ENCODE assay signal across 8 mouse cellular contexts in the genomic region with DNA sequence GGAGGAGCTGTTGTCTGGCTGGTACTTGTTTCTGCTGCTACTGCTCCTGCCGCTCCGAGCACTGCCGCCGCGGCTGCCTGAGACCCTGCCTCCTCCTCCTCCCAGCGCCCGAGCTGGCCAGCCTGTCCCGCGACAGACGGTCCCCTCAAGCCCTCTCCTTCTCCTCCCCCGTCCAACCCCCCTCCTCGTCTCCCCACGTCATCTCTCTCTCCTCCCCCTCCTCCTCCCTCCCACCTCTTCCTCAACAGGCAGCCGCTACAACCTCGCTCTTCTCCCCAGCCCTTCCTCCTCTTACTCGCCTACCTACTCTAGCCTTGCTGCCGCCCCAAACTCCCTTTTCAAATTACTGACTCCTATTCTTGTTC. TPM values are rescaled to one million over a fixed set of nuclear protein-coding genes. Genes with fewer than 3 reads are reported as not detected.
DNase-seq lines count a peak whose midpoint lies in the region; ATAC-seq and TF ChIP-seq lines count a peak whose summit lies in the region.

A gene (minus strand): TSS at position 152 of the 365 bp plus-strand sequence.

- WGBS in forebrain, embryonic 12.5 days, result 5% methylated on average over 15 of the region's 17 CpGs
- 7% methylated on average over 16 of the region's 17 CpGs for WGBS in liver, embryonic 16.5 days (ENCODE audit: insufficient replicate concordance)
- WGBS in neural tube, embryonic 13.5 days, result 12% methylated on average over 17 of the region's 17 CpGs

- no peak for TF ChIP-seq POLR2A in bone marrow macrophage, adult 2 months (IDR thresholded peaks at IDR 0.05; ENCODE audit: borderline replicate concordance, low read depth, low read length)

- no peaks in the 10 kb centered on the region for H3K4me1 ChIP-seq in bone marrow macrophage, adult 2 months (ENCODE audit: control insufficient read depth, insufficient read depth, low read length)
- H3K4me1 ChIP-seq in forebrain, embryonic 12.5 days, result peaks cover 15% of the 10 kb centered on the region
- H3K4me1 ChIP-seq in liver, embryonic 16.5 days (ENCODE audit: control insufficient read depth, low read depth, low read length), result no peaks in the 10 kb centered on the region
- H3K4me1 ChIP-seq in neural tube, embryonic 13.5 days (replicated peaks), result peaks cover 10% of the 10 kb centered on the region

- peak within 1 kb of the TSS; percentile 71 for H3K4me2 ChIP-seq in forebrain, embryonic 12.5 days
- H3K4me2 ChIP-seq in liver, embryonic 16.5 days (ENCODE audit: low read depth, low read length), result peak within 1 kb of the TSS; percentile 53
- peak within 1 kb of the TSS; percentile 73 for H3K4me2 ChIP-seq in neural tube, embryonic 13.5 days

- no peak within 1 kb of the TSS for H3K27ac ChIP-seq in bone marrow macrophage, adult 2 months (ENCODE audit: insufficient read depth, low read depth, low read length)
- H3K27ac ChIP-seq in forebrain, embryonic 12.5 days, result peak within 1 kb of the TSS; percentile 65
- peak within 1 kb of the TSS; percentile 63; the same call in 1 of the 2 replicates for H3K27ac ChIP-seq in liver, embryonic 16.5 days (ENCODE audit: low read length)
- H3K27ac ChIP-seq in neural tube, embryonic 13.5 days (replicated peaks), result peak within 1 kb of the TSS; percentile 73

- no peak for TF ChIP-seq CTCF in bone marrow macrophage, adult 2 months (IDR thresholded peaks at IDR 0.05; ENCODE audit: low read depth, low read length)

- H3K4me3 ChIP-seq in bone marrow macrophage, adult 2 months (ENCODE audit: insufficient read depth, low read length), result peak within 1 kb of the TSS; percentile 35
- peak within 1 kb of the TSS; percentile 54 for H3K4me3 ChIP-seq in forebrain, embryonic 12.5 days (replicated peaks)
- peak within 1 kb of the TSS; percentile 54 for H3K4me3 ChIP-seq in liver, embryonic 16.5 days (ENCODE audit: low read depth, low read length)
- peak within 1 kb of the TSS; percentile 53 for H3K4me3 ChIP-seq in neural tube, embryonic 13.5 days

- peak within 1 kb of the TSS; percentile 55 for H3K9ac ChIP-seq in forebrain, embryonic 12.5 days
- H3K9ac ChIP-seq in liver, embryonic 16.5 days (ENCODE audit: low read depth, low read length), result peak within 1 kb of the TSS; percentile 39
- H3K9ac ChIP-seq in neural tube, embryonic 13.5 days, result peak within 1 kb of the TSS; percentile 74

- peak; percentile 93 for ATAC-seq in forebrain, embryonic 12.5 days (ENCODE audit: low FRiP score)
- ATAC-seq in liver, embryonic 16.5 days (ENCODE audit: low read depth), result peak; percentile 81
- peak; percentile 91 for ATAC-seq in neural tube, embryonic 13.5 days (ENCODE audit: low read depth)

- DNase-seq in CD4-positive, CD25-positive, alpha-beta regulatory T cell, adult 2 months (ENCODE audit: low read depth, low spot score), result peak; percentile 72
- DNase-seq in heart, postnatal 10 days, result peak; percentile 60 to 61
- peak; percentile 72 to 79 for DNase-seq in kidney, postnatal 36 days
- peak; percentile 31 for DNase-seq in testis, postnatal 14 days (ENCODE audit: low spot score)

- no peaks in the 10 kb centered on the region for H3K36me3 ChIP-seq in forebrain, embryonic 12.5 days (replicated peaks)
- no peaks in the 10 kb centered on the region for H3K36me3 ChIP-seq in liver, embryonic 16.5 days (ENCODE audit: control insufficient read depth, insufficient read depth)
- H3K36me3 ChIP-seq in neural tube, embryonic 13.5 days, result no peaks in the 10 kb centered on the region

- peaks cover 86% of the 10 kb centered on the region for H3K27me3 ChIP-seq in forebrain, embryonic 12.5 days
- H3K27me3 ChIP-seq in liver, embryonic 16.5 days (ENCODE audit: control insufficient read depth, insufficient read depth, low read depth, low read length), result peaks cover 25% of the 10 kb centered on the region
- peaks cover 91% of the 10 kb centered on the region for H3K27me3 ChIP-seq in neural tube, embryonic 13.5 days

- H3K9me3 ChIP-seq in forebrain, embryonic 12.5 days, result no peaks in the 10 kb centered on the region
- H3K9me3 ChIP-seq in liver, embryonic 16.5 days (replicated peaks; ENCODE audit: control insufficient read depth, low read length), result no peaks in the 10 kb centered on the region
- H3K9me3 ChIP-seq in neural tube, embryonic 13.5 days, result no peaks in the 10 kb centered on the region

- intact Hi-C loops in heart, postnatal 10 days (cut with DNase I), result loop anchor here (2.0 to 10.0 kb wide), 3 partner anchors 80 to 197 kb away; no protein-coding TSS in a partner anchor

RNA-seq across cellular contexts. Expression of the gene that starts here (rescaled TPM):
- not detected in 2 replicates for polyA plus RNA-seq in bone marrow macrophage, adult 2 months (2012; ENCODE audit: insufficient read depth, insufficient read length, missing spikeins)
- 14.3 and 14.8 TPM in 2 replicates for polyA plus RNA-seq in forebrain, embryonic 12.5 days (2016; fragmentation: Nextera tagmentation; extraction: Ambion mirVana)
- 10 to 100 TPM; 19.2 to 19.8 TPM for total RNA-seq in heart, postnatal 10 days (2021)
- 8.5 and 11.9 TPM in 2 replicates for polyA plus RNA-seq in liver, embryonic 16.5 days (2015; fragmentation: Nextera tagmentation; extraction: Ambion mirVana)
- polyA plus RNA-seq in neural tube, embryonic 13.5 days (2015; fragmentation: Nextera tagmentation; extraction: Ambion mirVana), result 19.5 and 22.3 TPM in 2 replicates
